Mouse (Mus musculus): ENCODE measurements around the gene Lrmp.

- TF ChIP-seq CTCF (IDR thresholded peaks at IDR 0.05; ENCODE audit: low read depth, low read length) (no peak), POLR2A (IDR thresholded peaks at IDR 0.05; ENCODE audit: borderline replicate concordance, low read depth, low read length) (no peak)
These were observed 61.0 kb downstream of the Lrmp start for GRCm38 (mm10) chr6:145176474-145176873.

Measured in bone marrow macrophage, adult 2 months (primary cell).